Mouse (Mus musculus) liver, postnatal 0 days (tissue): ENCODE data around the gene Zfp263. TPM values are rescaled to one million over a fixed set of nuclear protein-coding genes. Genes with fewer than 3 reads are reported as not detected.

Source experiments
- ATAC-seq: fragments of 200-750 bp; cut with Nextera tagmentation; 2 replicates; pipeline ENCODE4 v1.8.0; 2017; ENCODE audit warnings: mild to moderate bottlenecking, moderate library complexity
- DNase-seq: peaks from one replicate; pipeline ENCODE4 v3.0.0-alpha.2; 2016
- H3K27ac ChIP-seq: fragments of 300-500 bp; sonication (generic); 2 replicates; pipeline ENCODE4 v1.5.1; 2014; ENCODE audit warnings: antibody characterized with exemption, moderate library complexity, mild to moderate bottlenecking, low read depth
- H3K27me3 ChIP-seq: fragments of 300-500 bp; sonication (generic); 2 replicates; pipeline ENCODE4 v1.6.1; 2014; ENCODE audit warnings: low read length, control low read depth, mixed read lengths; ENCODE audit not compliant: insufficient read depth
- H3K36me3 ChIP-seq: fragments of 300-500 bp; sonication (generic); replicated peaks from 2 replicates; pipeline ENCODE4 v1.6.1; 2014; ENCODE audit warnings: mild to moderate bottlenecking, control low read depth, low read length, moderate library complexity, mixed read lengths; ENCODE audit not compliant: insufficient read depth
- H3K4me1 ChIP-seq: fragments of 300-500 bp; sonication (generic); 2 replicates; pipeline ENCODE4 v1.6.1; 2014; ENCODE audit warnings: antibody characterized with exemption, mild to moderate bottlenecking, control low read depth; ENCODE audit not compliant: insufficient read depth
- H3K4me2 ChIP-seq: fragments of 300-500 bp; sonication (generic); 2 replicates; pipeline ENCODE4 v1.6.1; 2014; ENCODE audit warnings: low read depth, mild to moderate bottlenecking, low read length, moderate library complexity, mixed read lengths
- H3K4me3 ChIP-seq: fragments of 300-500 bp; sonication (generic); 2 replicates; pipeline ENCODE4 v1.5.1; 2014; ENCODE audit warnings: low read depth, low read length
- H3K9ac ChIP-seq: fragments of 300-500 bp; sonication (generic); replicated peaks from 2 replicates; pipeline ENCODE4 v1.6.1; 2014; ENCODE audit warnings: mild to moderate bottlenecking, moderate library complexity
- H3K9me3 ChIP-seq: fragments of 300-500 bp; sonication (generic); 2 replicates; pipeline ENCODE4 v1.6.1; 2016; ENCODE audit warnings: mild to moderate bottlenecking, control low read depth, low read length, mixed read lengths
- CTCF ChIP-seq: sonication (generic); IDR thresholded peaks from 2 replicates; pipeline ENCODE4 v1.5.1; 2016; ENCODE audit warnings: antibody characterized with exemption, low read depth
- EP300 ChIP-seq: IDR thresholded peaks from 2 replicates; pipeline ENCODE4 v1.6.1; 2016; ENCODE audit warnings: antibody characterized with exemption, low read depth, mild to moderate bottlenecking
- WGBS: fragments of 180-500 bp; shearing (Covaris S2); extraction: QIAGEN DNeasy Blood & Tissue Kit; methylation state at CpG from one replicate; pipeline ENCODE4 v1.1.7; 2014; ENCODE audit not compliant: insufficient replicate concordance; 5-methylcytosine and 5-hydroxymethylcytosine counted together
- polyA plus RNA-seq: library from polyadenylated mRNA; unstranded; fragments of >200 nt; fragmentation: Nextera tagmentation; extraction: Ambion mirVana; gene quantifications from 2 replicates; pipeline ENCODE4 v1.2.1, GENCODE M21; 2015

Gene Zfp263
- polyA plus RNA-seq, 1 experiment from 2014 or later = 10.7 TPM

DNA sequence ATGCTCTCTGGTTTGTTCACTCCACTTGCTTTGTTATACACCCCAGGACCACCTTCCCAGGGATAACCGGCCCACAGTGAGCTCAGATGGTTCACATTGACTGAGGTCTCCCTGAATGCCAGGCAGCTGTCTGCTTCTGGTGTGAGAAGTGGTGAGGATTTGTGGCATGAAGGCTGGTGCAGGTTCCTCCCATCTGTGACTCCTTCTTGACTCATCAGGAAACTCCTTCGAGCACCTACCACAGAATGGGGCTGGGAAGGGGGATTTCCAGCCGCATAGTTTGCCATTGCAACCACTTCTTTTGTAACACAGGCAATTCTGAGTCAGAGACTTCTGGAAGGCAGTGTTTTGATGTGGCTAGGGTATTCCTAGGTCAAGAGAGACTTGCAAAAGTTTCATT lies 20.7 kb upstream of the Zfp263 start:
- WGBS = 40% methylated on average over 3 of the region's 3 CpGs
- ATAC-seq = no peak
- no peak for TF ChIP-seq EP300
- no peak for TF ChIP-seq CTCF

DNA sequence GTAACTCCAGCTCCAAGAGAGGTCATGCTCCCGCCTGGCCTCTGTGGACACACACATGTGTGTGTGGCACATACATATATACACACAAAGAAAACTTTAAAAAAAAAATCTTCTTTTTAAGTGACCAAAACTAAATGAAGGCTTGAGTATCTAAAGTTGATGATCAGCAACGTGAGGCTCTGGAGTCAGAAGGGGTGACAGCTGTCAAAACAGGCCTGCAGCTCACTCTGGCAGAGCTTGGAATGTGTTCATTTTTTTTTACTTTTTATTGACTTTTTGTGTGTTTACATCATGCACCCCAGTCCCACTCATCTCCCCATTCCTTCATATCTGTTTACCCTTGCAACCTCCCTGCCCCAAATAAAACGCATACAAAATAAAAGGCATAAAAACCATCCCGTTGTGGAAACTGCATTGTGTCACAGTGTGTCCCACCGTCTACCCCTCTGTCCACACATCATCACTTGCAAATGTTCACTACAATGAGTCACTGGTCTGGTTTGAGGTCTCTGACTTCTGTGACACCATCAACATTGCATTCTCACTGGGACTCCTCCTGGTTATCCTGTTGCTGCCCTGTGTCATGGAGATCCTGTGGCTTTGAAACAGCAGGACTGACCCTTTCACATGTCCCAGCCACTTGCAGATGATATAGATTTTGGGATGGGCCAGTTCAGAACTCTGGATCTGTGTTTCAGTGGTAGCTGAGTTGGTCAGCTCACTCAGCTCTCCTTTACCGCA lies 15.7 kb upstream of the Zfp263 start:
- Histone ChIP-seq H3K9ac (no peak overlapping the region), H3K27me3 (no peaks in the 10 kb centered on the region), H3K9me3 (no peaks in the 10 kb centered on the region), H3K27ac (no peak overlapping the region), H3K4me3 (no peak overlapping the region), H3K4me1 (no peaks in the 10 kb centered on the region), H3K36me3 (no peaks in the 10 kb centered on the region), H3K4me2 (no peak overlapping the region)
- ATAC-seq = no peak
- TF ChIP-seq EP300 (no peak), CTCF (no peak)
- no peak for DNase-seq
- 76% methylated on average over 6 of the region's 6 CpGs for WGBS

More for the DNA sequence above, 20.7 kb upstream of the Zfp263 start:
- H3K4me3 ChIP-seq = no peak overlapping the region
- H3K9ac ChIP-seq = no peak overlapping the region
- no peaks in the 10 kb centered on the region for H3K27me3 ChIP-seq
- H3K9me3 ChIP-seq = no peaks in the 10 kb centered on the region
- no peaks in the 10 kb centered on the region for H3K4me1 ChIP-seq
- H3K4me2 ChIP-seq = no peak overlapping the region
- DNase-seq = no peak
- H3K27ac ChIP-seq = no peak overlapping the region
- no peaks in the 10 kb centered on the region for H3K36me3 ChIP-seq

DNA sequence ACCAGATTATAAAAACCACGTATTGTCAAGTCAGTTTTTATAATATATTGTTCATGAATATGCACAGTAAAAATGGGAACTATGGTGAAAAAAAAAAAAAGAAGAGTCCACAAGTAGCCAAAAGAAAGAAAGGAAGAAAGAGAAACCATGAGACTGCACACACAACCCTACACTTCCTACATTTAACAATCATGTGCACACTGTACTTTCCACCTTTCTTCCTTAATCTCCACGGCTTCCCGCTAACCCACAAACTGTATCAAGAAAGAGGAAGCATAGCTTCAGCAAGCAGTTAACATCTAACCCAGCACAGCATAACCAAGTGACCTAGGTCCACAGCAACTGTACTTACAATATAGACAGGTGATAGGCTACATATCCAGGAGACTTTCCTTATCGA lies 11.3 kb upstream of the Zfp263 start:
- Histone ChIP-seq H3K27me3 (no peaks in the 10 kb centered on the region), H3K4me3 (no peak overlapping the region), H3K27ac (no peak overlapping the region), H3K9ac (no peak overlapping the region), H3K4me1 (no peaks in the 10 kb centered on the region), H3K36me3 (no peaks in the 10 kb centered on the region), H3K9me3 (no peaks in the 10 kb centered on the region), H3K4me2 (no peak overlapping the region)
- WGBS = 35% methylated on average over 4 of the region's 4 CpGs
- DNase-seq (no peak), ATAC-seq (peak; percentile 33; the same call in 1 of the 2 replicates)
- TF ChIP-seq CTCF (no peak), EP300 (no peak)

DNA sequence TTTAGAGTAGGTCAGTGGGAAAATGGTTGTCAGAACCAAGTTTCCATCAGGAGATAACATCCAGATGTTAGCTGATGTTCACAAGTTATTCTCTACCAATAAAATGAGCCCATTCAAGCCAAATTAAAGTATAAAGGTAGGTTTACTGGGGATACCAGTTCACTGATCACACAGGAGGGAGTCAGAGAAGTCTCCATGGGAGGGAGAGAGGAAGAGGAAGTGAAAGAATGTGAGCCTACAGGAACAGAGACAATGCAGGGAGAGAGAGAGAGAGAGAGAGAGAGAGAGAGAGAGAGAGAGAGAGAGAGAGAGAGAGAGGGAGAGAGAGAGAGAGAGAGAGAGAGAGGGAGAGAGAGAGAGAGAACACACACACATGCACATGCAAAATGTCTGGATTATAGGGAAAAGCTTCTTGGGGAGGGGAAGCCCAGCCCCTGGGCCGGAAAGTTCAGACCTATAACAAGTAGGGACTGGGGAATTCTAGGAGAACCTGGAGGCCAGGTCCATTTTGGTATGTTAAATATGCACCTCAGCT lies 10.6 kb upstream of the Zfp263 start:
- no peak overlapping the region for H3K4me2 ChIP-seq
- peak overlapping the region; percentile 34; the same call in 1 of the 2 replicates for H3K27ac ChIP-seq
- H3K4me1 ChIP-seq = no peaks in the 10 kb centered on the region
- ATAC-seq (no peak), DNase-seq (no peak)
- H3K9me3 ChIP-seq = no peaks in the 10 kb centered on the region
- no peak overlapping the region for H3K9ac ChIP-seq
- H3K36me3 ChIP-seq = no peaks in the 10 kb centered on the region
- H3K27me3 ChIP-seq = no peaks in the 10 kb centered on the region
- H3K4me3 ChIP-seq = no peak overlapping the region
- 61% methylated on average over 1 of the region's 1 CpGs for WGBS
- TF ChIP-seq CTCF (no peak), EP300 (no peak)

DNA sequence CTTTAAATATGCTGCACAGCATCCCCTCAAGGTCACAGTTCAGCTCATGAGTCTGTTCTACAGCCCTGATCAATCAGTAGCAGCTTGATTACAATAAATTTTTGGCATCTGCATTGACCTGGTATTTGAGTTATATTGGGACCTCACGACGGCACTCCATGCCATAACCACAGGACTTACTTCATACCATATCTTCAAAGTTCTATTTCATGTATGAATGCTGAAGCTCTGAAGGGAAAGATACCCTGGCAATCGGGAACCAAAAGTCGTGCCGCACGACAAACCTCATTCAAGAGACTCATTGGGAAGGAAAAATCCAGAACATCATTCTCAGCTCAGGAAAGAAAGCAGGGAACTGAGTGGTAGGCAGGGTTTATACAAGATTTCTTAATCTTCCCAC lies 1.4 kb upstream of the Zfp263 start:
- DNase-seq (no peak), ATAC-seq (no peak)
- peaks cover 20% of the 10 kb centered on the region for H3K4me1 ChIP-seq
- no peak overlapping the region for H3K9ac ChIP-seq
- H3K27ac ChIP-seq = no peak overlapping the region; the same call in 1 of the 2 replicates
- WGBS = 89% methylated on average over 6 of the region's 6 CpGs
- H3K4me2 ChIP-seq = no peak overlapping the region; the same call in 1 of the 2 replicates
- no peak overlapping the region for H3K4me3 ChIP-seq
- no peak for TF ChIP-seq CTCF
- TF ChIP-seq EP300 = no peak
- H3K27me3 ChIP-seq = no peaks in the 10 kb centered on the region
- H3K9me3 ChIP-seq = no peaks in the 10 kb centered on the region
- H3K36me3 ChIP-seq = peaks cover 9% of the 10 kb centered on the region

DNA sequence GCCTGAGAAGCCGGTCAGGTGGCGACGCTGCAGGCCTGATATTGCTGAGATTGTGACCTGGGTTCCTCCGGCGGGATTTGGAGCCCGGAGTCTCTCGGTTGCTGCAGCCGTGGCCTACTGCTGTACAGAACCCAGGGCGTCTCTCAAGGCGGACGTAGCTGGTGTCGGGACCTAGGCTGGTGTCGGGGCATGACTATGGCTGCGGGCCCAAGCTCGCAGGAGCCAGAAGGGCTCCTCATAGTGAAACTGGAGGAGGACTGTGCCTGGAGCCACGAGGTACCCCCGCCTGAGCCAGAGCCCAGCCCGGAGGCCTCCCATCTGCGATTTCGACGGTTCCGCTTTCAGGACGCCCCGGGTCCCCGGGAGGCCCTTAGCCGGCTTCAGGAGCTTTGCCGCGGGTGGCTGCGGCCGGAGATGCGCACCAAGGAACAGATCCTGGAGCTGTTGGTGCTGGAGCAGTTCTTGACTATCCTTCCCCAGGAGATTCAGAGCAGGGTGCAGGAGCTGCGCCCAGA lies 350 bp downstream of the Zfp263 start:
- peak overlapping the region; percentile 78 for H3K9ac ChIP-seq
- peak; percentile 71 for DNase-seq
- under 1% methylated on average over 32 of the region's 32 CpGs for WGBS

More for the DNA sequence above, 350 bp downstream of the Zfp263 start:
- Histone ChIP-seq H3K4me2 (peak overlapping the region; percentile 86), H3K9me3 (peaks cover 12% of the 10 kb centered on the region), H3K36me3 (peaks cover 24% of the 10 kb centered on the region), H3K4me1 (peaks cover 20% of the 10 kb centered on the region), H3K27ac (peak overlapping the region; percentile 91), H3K4me3 (peak overlapping the region; percentile 73), H3K27me3 (no peaks in the 10 kb centered on the region)
- peak; percentile 51 for ATAC-seq
- TF ChIP-seq EP300 (no peak; the same call in 1 of the 2 replicates), CTCF (no peak)
